Mouse (Mus musculus) heart, adult 18-20 months (tissue): ENCODE results near the gene Neurl1a. TPM values are rescaled to one million over a fixed set of nuclear protein-coding genes. Genes with fewer than 3 reads are reported as not detected.

Experiments
- DNase-seq, 2 experiments: peaks; one replicate each; pipeline ENCODE4 v3.0.0; 2021 to 2022; ENCODE audit warnings: mixed read lengths in 1 of 2
- total RNA-seq, 2 experiments: library from RNA; stranded (reverse); gene quantifications; 2 replicates each; pipeline ENCODE4 v1.2.3; 2021

Neurl1a gene
- total RNA-seq, 2 experiments from 2014 or later = 1.9 TPM

DNA sequence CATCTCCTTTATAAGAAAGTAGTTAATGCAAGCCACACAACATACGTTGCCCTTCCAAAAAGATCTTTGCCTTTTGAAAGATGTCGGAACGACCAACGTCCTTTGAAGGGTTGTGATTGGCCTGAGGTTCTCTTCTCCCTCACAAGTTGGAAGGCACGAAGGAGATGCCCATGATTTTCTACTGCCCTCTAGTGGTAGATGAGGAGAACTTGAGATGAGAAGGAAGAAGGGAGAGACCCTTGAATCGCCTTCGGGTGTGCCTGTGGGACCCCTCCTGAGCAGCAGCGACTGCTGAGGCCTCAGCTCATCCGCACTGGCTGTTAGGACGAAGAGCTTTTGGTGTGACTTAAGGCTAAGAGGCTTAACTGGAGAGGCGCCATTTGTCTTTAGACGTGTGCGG, 10.4 kb upstream of the Neurl1a start:
- peak; percentile 48 to 77 for DNase-seq

DNA sequence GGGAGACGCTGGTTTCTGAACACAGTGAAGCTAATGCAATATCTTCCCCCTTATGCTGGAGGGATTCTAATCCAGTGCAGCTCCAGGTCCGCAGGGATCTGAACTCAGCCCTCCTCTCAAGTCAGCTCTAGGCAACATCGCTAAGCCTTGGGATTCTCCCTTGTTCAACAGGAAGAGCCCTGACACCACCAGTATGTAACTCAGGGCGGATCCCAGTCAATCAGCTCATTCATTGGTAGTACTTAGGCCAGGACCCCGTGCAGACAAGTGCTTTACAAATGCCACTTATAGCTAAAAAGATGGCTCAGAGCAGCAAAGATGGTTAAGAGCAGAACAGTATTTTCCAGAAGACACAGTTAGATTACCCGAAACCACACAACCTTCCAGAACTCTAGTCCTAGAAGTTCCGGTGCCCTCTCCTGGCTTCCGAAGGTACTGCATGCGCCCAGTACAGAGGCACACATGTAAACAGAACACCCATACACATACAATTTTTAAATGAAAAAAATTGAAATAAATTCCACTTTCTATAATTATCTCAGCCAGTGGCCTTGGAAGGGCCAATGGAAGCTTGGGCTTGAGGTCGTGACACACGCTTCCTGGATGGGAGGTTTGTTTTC, 9.7 kb upstream of the Neurl1a start:
- peak; percentile 76 to 94 for DNase-seq

DNA sequence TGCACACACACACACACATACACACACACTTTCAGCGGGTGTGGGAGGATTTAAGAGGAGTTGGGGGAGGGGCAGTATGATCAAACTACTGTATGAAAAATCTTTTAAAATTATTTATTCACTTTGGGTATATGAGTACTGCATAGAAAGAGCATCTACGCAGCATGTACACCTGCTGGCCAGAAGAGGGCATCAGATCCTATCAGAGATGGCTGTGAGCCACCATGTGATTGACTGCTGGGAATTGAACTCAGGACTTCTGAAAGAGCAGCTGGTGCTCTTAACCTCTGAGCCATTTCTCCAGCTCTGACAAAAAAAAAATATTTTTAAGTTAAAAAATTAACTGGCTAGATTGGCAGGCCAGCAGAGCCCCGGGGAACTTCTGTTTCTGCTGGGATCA, 4.1 kb upstream of the Neurl1a start:
- DNase-seq = peak; percentile 22 to 25

DNA sequence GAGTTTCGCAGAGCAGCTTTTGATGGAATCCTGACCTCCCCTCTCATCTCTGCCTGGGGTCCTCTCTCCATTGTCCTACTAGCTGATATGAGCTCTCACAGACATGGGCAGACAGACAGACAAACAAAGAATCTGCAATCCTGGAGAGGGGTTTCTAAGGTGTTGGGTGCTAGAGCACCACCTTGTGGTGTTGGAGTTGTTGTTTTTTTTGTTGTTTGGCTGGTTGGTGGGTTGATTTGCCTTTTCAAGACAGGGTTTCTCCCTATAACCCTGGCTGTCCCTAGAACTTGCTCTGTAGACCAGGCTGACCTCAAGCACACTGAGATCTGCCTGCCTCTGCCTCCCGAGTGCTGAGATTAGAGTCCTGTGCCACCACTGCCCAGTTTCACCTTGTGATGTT, 3.1 kb upstream of the Neurl1a start:
- DNase-seq = no peak

DNA sequence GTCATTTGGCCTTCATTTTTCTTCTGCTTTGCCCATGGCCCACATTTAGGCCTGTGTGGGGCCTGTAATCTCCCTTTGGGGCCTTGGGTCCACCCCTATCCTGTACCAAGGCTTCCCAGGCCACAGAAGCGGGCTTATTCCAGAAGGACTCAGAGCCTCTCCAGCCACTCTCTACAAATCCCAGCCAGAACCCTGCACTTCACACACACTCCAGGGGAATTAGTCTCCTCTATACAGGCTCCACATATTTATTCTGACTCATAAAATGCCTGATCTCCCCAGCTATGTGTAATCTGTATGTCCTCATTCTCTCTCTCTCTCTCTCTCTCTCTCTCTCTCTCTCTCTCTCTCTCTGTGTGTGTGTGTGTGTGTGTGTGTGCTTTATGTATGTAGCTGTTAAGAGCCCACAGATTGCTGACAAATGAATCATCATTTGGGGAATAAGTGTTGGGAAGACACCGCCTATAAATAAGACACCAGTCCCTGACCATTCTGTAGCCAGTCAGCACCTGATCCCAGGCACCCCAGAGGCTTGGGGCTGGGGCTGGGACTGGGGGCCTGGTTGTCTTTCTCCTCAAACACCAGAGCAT, 1.6 kb upstream of the Neurl1a start:
- DNase-seq = no peak

DNA sequence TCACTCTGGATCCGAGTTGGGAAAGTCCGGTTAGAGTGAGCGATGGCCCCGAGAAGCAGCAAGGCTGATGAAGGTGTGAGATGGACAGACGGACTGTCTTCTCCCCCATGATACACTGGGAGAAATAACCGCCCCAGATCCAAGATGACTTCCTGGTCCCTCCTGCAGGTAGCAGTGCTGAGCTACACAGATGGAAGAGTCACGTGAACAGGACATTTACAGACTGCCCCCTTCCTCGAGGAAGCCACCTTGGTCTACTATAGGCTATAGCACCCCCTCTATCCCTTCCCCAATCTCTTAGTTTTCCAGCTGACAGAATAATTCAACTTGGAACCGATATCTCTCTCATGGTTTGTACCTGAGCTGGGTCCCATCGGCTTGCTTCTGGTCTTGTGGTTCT, 619 bp upstream of the Neurl1a start:
- DNase-seq = peak in 1 of 2 experiments; percentile 20

DNA sequence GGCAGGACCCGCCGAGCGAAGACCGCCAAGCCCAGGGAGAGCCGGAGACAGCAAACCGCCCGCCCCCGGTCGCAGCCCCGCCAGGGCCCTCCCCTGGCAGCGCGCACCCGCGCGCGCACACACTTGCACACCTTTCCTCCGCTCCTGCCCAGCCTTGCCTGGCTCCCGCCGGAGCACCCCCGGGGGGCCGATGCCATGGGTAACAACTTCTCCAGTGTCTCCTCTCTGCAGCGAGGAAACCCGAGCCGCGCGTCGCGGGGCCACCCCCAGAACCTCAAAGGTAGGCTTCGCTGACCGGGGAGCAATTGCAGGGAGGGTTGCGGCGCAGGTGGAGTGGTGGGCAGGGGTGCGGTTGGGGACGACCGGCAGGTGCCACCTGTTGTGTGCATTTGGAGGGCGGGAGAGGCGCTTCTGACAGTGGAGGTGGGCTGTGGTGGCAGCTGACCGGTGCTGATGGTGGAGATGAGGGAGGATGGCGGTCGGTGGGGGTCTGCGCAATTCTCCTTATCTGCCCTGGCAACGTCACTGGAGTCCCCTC, 721 bp downstream of the Neurl1a start:
- peak in 1 of 2 experiments; percentile 10 for DNase-seq

DNA sequence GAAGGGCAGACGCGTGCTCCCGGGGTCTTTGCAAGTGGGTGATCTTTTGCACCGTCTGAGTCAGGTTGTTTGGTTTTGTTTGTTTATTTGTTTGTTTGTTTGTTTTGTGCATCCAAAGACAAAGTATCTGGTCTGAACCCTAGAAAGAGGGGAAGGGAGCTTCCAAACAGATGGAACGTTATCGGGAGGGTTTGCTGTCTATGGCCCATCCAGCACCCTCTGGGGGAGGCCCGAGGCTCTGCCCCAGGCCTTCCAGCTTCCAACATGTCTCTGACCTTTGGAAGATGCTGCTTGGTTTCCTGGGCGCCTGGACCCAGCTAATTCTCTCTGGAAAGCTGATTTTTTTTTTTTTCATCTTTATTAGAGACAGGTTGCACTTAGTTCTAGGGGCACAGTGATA, 1.4 kb downstream of the Neurl1a start:
- no peak for DNase-seq

DNA sequence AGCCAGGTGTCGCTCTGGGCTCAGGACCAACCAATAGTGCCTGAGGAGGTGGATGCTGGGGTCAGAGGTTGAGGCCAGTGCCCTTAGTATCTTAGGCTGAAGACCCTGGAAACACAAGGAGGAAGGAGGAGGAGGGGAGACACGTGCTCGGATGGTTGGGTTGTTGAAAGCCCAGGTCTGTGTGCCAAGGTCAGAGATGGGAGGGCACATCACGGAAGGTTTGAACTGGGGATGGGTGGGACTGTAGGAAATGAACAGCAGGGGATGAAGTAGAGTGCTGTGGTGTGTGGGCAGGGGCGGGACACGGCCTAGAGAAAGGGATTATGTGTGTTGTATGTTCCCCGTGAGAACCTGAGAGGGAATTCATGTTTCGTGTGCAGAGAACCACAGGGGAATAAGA, 5.6 kb downstream of the Neurl1a start:
- DNase-seq = no peak

DNA sequence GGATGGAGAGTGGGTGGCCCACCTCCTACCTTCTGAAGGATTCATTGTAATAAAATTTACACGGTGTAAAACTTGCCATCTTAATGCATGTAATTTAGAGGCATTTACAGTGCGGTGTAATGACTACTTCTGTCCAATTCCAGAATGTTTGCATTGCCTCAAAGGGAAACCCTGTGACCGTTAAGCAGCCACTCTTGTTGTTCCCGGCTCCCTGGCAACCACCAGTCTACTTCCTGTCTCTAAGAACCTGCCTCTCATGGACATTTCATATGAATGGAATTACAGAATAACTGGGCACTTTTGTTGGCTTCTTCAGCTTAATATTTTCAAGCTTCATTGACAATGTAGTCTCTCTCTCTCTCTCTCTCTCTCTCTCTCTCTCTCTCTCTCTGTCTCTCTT, 6.1 kb downstream of the Neurl1a start:
- no peak for DNase-seq

DNA sequence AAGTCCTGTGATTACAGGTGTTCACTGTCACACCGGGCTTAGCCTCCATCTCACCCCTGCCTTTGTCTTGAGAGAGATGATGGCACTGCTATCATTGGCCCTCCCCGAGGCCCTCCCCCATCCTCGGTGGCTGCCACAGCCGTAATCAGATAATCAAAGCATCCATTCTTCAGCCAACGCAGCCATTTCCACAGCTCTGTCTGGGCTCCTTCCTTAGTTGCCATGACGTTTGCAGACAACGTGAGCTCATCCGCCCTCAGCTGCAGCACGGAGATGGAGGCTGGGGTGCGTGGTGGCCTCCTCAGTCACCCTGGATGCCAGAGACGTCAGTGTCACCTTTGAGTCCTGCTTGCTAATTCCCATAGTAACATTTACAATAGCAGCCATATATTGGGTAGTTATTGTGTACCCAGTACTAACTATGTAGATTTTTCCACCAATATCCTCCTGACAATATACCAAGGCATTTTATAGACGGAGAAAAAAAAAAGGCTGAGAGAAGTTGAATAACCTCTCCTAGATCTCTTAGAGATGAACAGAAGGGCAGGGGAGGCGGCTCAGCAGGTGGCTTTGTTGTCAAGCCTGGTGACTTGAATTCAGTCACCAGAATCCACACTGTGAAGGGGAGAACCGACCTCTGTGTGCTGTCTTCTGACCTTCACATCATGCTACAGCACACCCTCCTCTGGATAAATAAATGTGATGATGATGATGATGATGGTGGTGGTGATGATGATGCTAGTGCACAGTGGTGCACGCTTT, 8.1 kb downstream of the Neurl1a start:
- no peak for DNase-seq

DNA sequence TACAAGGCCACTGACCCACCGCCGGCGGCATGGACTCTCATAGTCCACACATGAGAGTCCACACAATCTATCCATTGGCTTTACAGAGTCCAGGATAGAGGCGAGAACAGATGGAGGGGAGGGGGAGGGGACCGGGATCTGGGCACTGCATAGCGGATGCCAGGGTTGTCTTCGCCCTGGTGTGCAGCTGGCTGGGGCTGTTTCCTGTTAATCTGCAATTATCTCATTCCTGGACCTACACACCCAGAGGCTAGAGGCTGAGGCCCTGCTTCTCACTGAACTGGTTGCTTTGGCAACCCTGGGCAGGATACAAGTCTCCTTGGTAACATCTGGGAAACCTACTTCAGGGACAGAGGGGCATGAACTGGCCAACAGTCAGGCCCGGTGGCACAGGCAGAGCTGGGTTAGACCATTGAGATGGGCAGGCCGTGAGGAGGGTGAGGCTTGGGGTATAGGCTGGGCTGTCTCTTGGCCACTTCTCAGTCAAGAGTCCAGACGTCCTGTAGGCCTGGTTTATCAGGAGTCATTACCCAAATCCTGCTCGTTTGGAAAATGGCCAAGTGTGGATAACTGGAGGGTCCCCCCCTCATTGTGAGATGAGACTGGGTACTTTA, 10.0 kb downstream of the Neurl1a start:
- no peak for DNase-seq

DNA sequence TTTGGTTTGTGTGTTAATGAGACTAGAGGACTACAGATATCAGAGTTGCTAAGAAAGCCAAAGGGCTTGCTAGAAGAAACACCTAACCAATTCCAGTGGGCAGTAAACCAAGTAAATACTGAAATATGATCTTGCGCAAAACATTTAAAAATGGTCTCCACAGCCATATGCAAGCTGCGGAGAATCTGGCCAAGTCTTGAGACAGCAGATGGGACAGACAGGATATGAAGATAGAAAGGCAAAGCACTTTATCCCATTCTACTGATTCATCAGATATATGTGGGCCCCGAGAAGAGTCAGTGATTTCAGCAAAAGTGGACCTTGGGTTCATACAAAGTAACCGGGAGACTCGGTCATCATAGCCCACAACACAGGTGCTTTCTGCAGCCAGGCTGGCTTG, 13.5 kb downstream of the Neurl1a start:
- DNase-seq = no peak

DNA sequence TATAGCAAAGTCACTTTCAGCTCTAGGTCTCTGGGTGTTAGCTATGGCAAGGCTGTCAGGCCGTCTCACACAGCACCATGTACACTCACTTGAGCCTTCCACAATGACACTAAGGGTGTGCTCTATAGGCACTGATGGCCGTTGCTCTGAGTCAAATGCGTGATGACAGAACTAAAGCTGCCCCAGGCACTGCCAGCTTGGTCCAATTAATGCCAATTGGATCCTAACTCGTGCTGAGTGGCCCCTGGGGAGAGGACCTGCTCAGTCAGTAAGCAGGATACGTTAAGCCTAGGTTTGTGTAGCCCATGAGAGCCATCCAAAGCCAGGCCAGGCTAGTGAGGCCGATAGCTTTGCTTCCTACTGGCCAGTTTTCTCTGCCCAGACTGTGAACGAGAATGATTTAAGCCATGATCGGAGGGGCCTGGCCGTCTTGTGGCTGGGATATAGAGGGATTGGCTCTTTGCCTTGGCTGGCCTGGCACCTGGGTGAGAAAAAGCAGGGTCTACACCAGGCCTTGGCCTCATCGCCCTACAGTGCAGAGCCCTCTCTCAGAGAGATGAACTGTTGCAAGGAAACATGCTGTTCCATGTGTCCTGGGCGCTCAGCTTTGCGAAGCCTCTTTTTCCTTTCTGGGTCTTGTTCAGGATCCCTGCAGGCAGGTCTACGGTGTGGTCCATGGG, 20.2 kb downstream of the Neurl1a start:
- DNase-seq = no peak

DNA sequence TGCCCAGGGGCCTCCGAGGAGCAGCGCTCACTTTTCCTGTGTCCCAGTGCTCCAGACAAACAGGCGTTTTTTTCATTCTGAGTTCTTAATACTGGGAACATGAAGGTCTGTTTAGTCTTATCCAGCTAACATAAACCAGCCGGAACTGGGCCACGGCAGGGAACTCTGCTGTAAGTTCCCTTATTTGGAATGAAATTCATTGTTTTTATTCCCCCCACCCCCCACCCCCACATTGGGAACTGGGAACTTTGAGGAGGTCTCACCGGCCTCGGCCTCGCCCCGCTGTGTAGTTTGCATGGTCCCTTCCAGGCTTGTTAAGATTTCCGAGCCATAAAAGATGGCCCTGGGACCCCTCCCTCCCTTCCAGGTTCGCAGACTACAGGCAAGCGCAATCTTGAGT, 23.4 kb downstream of the Neurl1a start:
- no peak for DNase-seq

DNA sequence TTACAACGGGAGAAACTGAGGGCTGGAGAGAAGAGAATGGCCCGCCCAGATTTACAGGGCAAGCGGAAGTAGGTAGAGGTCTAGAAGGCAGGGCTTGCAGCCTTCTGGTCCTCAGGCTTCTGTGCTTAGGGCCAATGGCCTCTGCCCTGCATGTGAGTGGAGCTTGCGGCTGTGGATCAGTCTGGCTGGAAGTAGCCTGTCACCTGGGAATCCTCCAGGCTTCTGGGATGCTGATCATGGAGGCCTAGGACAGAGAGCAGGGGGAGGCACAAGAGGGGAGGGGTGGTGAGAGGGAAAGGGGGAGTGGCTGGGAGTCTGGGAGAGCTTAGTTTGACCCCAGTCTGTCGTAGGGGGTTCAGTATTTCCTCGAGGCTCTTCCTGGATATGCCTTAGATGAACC, 23.8 kb downstream of the Neurl1a start:
- no peak for DNase-seq

DNA sequence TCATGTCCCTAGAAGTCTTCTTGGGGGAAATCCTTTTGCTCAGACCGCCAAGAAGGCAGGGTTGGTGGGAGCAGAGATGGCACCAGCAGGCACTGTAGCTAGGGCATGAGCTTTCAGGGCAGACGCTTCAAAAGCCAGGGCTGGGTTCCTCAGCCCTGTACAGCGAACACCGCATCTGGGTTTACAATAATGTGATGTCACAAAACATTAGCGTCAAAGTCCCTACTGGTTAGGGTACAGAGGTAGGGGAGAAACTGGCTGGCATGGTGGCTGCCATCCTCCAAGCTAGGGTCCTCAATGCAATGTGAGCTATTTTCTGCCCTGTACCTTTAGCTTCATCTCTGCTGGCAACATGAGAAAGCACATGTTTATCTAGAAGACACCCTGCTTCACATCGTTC, 24.4 kb downstream of the Neurl1a start:
- no peak for DNase-seq

DNA sequence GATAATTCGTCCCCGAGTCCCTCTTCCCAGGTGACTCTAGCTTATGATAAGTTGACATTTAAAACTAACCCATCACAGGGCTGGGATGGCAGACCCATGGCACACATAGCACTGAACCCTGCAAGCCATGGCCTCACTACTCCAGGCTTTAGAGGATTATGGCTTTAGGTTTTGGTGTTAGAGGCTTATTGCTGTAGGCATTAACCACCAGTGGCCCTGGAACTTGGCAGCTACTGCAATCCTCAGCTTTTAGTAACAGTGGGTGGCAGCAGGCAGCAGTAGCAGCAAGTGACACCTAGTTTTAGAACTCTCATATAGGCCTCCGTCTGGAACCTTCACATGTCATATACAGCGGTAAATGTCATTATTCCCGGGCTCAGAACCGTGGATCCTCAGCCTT, 26.0 kb downstream of the Neurl1a start:
- DNase-seq = no peak

DNA sequence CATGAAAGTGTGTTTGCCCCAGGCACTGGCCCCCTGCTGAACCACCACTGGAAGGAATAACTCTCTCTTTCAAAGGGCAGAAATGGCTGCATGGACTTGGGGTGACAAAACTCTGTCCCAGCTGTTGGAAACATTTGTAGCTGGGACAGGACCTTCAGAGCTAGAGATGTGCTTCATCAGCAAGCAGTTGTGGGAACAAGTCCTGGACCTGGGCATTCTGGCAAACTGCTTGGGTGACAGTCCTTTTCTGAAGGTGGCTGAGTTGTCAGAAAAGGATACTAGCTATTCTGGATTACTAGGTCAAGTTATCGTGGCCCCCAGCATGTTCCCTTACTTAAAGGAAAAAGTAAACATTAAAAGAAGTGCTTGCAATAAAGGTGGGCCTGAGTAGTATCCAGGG, 27.5 kb downstream of the Neurl1a start:
- no peak for DNase-seq

DNA sequence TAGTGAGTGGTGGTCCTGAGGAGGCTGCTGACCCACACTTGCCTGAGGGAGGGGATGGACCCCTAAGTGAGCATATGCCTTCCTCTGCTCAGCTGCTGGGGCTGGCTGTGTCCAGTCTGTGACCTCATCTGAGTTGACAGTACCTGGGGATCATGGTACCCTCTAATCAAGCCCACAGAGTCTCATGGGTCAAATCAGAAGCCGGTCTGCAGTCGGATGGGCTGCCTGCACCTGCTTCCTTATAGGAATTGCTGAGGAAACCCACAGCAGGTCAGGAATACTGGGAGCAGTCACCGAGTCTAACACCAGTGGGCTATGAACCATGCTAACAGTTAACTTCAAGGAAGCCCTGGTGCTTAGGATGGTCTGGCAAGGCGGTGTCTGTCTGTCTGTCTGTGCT, 31.8 kb downstream of the Neurl1a start:
- no peak for DNase-seq

DNA sequence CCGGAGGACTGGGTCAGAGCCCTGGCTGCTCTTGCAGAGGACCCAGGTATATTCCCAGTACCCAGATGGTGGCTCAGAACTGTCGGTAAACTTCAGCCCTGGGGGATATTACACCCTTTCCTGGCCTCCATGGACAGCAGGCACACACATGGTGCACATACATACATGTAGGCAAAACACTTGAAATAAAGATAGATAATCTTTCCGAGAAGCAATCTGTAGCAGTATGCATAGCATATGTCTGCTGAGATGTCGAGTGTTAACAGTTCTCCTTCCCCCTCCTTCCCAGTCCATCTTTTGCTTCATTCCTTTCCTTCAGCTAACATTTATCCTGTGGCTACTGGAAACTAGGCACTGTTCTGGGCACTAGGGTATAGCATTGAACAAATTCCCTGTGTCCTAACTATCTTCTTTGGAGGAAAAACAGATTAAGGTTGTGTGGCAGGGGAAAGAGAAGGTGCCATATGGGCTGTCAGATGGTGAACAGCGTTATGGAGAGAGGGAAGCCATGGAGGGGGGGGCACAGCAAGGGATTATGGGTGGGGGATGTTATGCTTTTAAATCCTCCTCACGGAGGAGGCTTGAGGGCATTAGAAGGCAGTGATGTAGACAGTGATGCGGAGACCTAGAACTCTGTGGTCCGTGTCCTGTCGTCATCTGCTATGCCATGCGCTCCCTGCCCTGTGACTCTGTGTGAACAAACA, 33.1 kb downstream of the Neurl1a start:
- DNase-seq = no peak

DNA sequence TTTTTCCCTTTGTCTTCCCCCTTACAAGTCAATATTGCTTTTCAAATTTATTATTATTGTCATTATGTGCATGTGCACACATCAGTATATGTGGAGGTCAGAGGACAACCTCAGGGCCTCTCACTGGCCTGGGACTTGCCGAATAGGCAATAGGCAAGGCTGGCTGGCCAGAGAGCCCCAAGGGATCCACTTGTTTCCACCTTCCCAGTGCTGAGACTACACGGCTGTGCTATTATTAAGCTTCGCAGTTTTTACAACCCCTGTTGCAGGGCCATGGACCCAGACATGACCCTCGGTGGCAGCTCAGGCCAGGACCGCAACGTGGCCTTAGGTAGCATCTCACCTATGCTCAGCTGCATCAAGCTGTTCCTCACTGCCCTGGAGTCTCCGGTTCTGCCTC, 33.8 kb downstream of the Neurl1a start:
- DNase-seq = no peak
